Mouse (Mus musculus): ENCODE measurements around the gene Rnf43. TPM values are rescaled to one million over a fixed set of nuclear protein-coding genes. Genes with fewer than 3 reads are reported as not detected.

The Rnf43 gene
- total RNA-seq, 4 experiments from 2014 or later = 2.9 to 7.7 (median 4.8) TPM

Small RNA genes within 50 kb of the gene (microRNA-seq; reads per million reads assigned to microRNA genes)
- gene Mir142 (0 reads per million in 2 experiments), gene Mir142b (0 reads per million in 2 experiments)

Other genes starting within 250 kb of the Rnf43 start
- under 1 TPM in 2 of 4 experiments, not detected in 2; 0.17 to 0.19 TPM for gene Gm11492, start 96.1 kb upstream of the Rnf43 start, total RNA-seq (2022)
- 100 to 1,000 TPM; 230 to 282 (median 253) TPM for gene Sept4, start 93.8 kb upstream of the Rnf43 start, total RNA-seq (2022)
- gene Mtmr4, start 70.6 kb upstream of the Rnf43 start, total RNA-seq (2022) = 10 to 100 TPM; 79.3 to 88.0 (median 83.9) TPM
- under 1 TPM; 0.50 to 0.71 (median 0.60) TPM for gene Hsf5, start 45.6 kb upstream of the Rnf43 start, total RNA-seq (2022)
- 10 to 100 TPM; 63.2 to 84.3 (median 76.2) TPM for gene Supt4a, start 74.8 kb downstream of the Rnf43 start, total RNA-seq (2022)
- 100 to 1,000 TPM; 162 to 192 (median 176) TPM for gene Tspoap1, start 97.8 kb downstream of the Rnf43 start, total RNA-seq (2022)
- gene Mpo, start 130.9 kb downstream of the Rnf43 start, total RNA-seq (2022) = under 1 TPM in 1 of 4 experiments, not detected in 3; 0.55 TPM
- under 1 TPM; 0.40 to 0.91 (median 0.69) TPM for gene Lpo, start 165.6 kb downstream of the Rnf43 start, total RNA-seq (2022)
- gene Mks1, start 190.5 kb downstream of the Rnf43 start, total RNA-seq (2022) = 1 to 10 TPM; 6.8 to 8.4 (median 8.2) TPM
- gene Epx, start 212.8 kb downstream of the Rnf43 start, total RNA-seq (2022) = under 1 TPM in 2 of 4 experiments, not detected in 2; 0.19 to 0.23 TPM
- not detected for gene Olfr462, start 229.5 kb downstream of the Rnf43 start, total RNA-seq (2022)
- not detected for gene Olfr463, start 234.7 kb downstream of the Rnf43 start, total RNA-seq (2022)